Mouse (Mus musculus) heart, postnatal 0 days (tissue): ENCODE measurements around the gene Pigl. TPM values are rescaled to one million over a fixed set of nuclear protein-coding genes. Genes with fewer than 3 reads are reported as not detected.
A peak's percentile ranks its signal among the peaks of the same experiment; 100 is the strongest.

ENCODE experiments used
- ATAC-seq: fragments of 200-750 bp; cut with Nextera tagmentation; 2 replicates; pipeline ENCODE4 v1.8.0; 2017; ENCODE audit warnings: low read depth, moderate number of reproducible peaks, moderate library complexity; ENCODE audit not compliant: insufficient read depth
- DNase-seq: peaks from one replicate; pipeline ENCODE4 v3.0.0-alpha.2; 2016; ENCODE audit warnings: low spot score
- H3K27ac ChIP-seq: fragments of 300-500 bp; sonication (generic); 2 replicates; pipeline ENCODE4 v1.5.1; 2014; ENCODE audit warnings: low read depth, mild to moderate bottlenecking
- H3K27me3 ChIP-seq: fragments of 300-500 bp; sonication (generic); 2 replicates; pipeline ENCODE4 v1.6.1; 2014; ENCODE audit warnings: low read length, mixed read lengths; ENCODE audit not compliant: control insufficient read depth, insufficient read depth
- H3K36me3 ChIP-seq: fragments of 300-500 bp; sonication (generic); replicated peaks from 2 replicates; pipeline ENCODE4 v1.6.1; 2014; ENCODE audit warnings: low read length, mixed read lengths; ENCODE audit not compliant: control insufficient read depth, insufficient read depth
- H3K4me1 ChIP-seq: fragments of 300-500 bp; sonication (generic); 2 replicates; pipeline ENCODE4 v1.6.1; 2014; ENCODE audit warnings: antibody characterized with exemption; ENCODE audit not compliant: control insufficient read depth, insufficient read depth
- H3K4me2 ChIP-seq: fragments of 300-500 bp; sonication (generic); 2 replicates; pipeline ENCODE4 v1.6.1; 2014; ENCODE audit warnings: low read depth, mild to moderate bottlenecking, low read length, moderate library complexity
- H3K4me3 ChIP-seq: fragments of 300-500 bp; sonication (generic); 2 replicates; pipeline ENCODE4 v1.5.1; 2014; ENCODE audit warnings: low read depth, low read length
- H3K9ac ChIP-seq: fragments of 300-500 bp; sonication (generic); replicated peaks from 2 replicates; pipeline ENCODE4 v1.6.1; 2014; ENCODE audit warnings: low read depth, low read length, mixed read lengths
- H3K9me3 ChIP-seq: fragments of 300-500 bp; sonication (generic); replicated peaks from 2 replicates; pipeline ENCODE4 v1.6.1; 2016; ENCODE audit warnings: low read length; ENCODE audit not compliant: control insufficient read depth
- CTCF ChIP-seq: IDR thresholded peaks from 2 replicates; pipeline ENCODE4 v1.5.1; 2016; ENCODE audit warnings: antibody characterized with exemption, control low read depth, low read depth
- EP300 ChIP-seq: IDR thresholded peaks from 2 replicates; pipeline ENCODE4 v1.6.1; 2016; ENCODE audit warnings: antibody characterized with exemption, low read depth
- WGBS: fragments of 180-500 bp; shearing (Covaris S2); extraction: QIAGEN DNeasy Blood & Tissue Kit; methylation state at CpG from one replicate; pipeline ENCODE4 v1.1.7; 2014; 5-methylcytosine and 5-hydroxymethylcytosine counted together
- polyA plus RNA-seq: library from polyadenylated mRNA; unstranded; fragments of >200 nt; fragmentation: Nextera tagmentation; extraction: Ambion mirVana; gene quantifications from 2 replicates; pipeline ENCODE4 v1.2.1, GENCODE M21; 2015
- total RNA-seq: library from RNA; depleted of rRNA; stranded (reverse); fragments of >200 nt; gene quantifications from 2 replicates; pipeline ENCODE4 v1.2.3, GENCODE M21; 2014; ENCODE audit warnings: low replicate concordance

Gene Pigl
- total and polyA plus RNA-seq, 2 experiments from 2014 or later, result 4.3 to 5.5 TPM

GRCm38 (mm10) chr11:62540969-62541368 is 82.7 kb downstream of the Pigl start:
- Histone ChIP-seq H3K36me3 (no peaks in the 10 kb centered on the region), H3K4me1 (peaks cover 9% of the 10 kb centered on the region; the same call in 1 of the 2 replicates), H3K27me3 (no peaks in the 10 kb centered on the region), H3K9me3 (no peaks in the 10 kb centered on the region), H3K4me3 (no peak overlapping the region), H3K27ac (no peak overlapping the region), H3K4me2 (no peak overlapping the region), H3K9ac (no peak overlapping the region)
- ATAC-seq, result no peak
- no peak for TF ChIP-seq EP300
- no peak for TF ChIP-seq CTCF
- 56% methylated on average over 2 of the region's 2 CpGs for WGBS
- no peak for DNase-seq

GRCm38 (mm10) chr11:62541581-62541980 is 83.3 kb downstream of the Pigl start:
- TF ChIP-seq CTCF (no peak), EP300 (no peak)
- DNase-seq, result no peak
- H3K9me3 ChIP-seq, result no peaks in the 10 kb centered on the region
- H3K36me3 ChIP-seq, result no peaks in the 10 kb centered on the region
- no peaks in the 10 kb centered on the region for H3K27me3 ChIP-seq
- no peak overlapping the region for H3K4me3 ChIP-seq
- no peak for ATAC-seq
- no peak overlapping the region for H3K9ac ChIP-seq
- no peak overlapping the region for H3K4me2 ChIP-seq
- peaks cover 9% of the 10 kb centered on the region; the same call in 1 of the 2 replicates for H3K4me1 ChIP-seq
- no peak overlapping the region for H3K27ac ChIP-seq
- 76% methylated on average over 8 of the region's 8 CpGs for WGBS

GRCm38 (mm10) chr11:62543991-62544390 is 85.7 kb downstream of the Pigl start:
- no peak for TF ChIP-seq EP300
- Histone ChIP-seq H3K9ac (no peak overlapping the region), H3K4me3 (no peak overlapping the region), H3K9me3 (no peaks in the 10 kb centered on the region), H3K4me1 (0 out of 2 replicates have a peak, but pooled peaks cover 5% of the 10 kb centered on the region), H3K36me3 (no peaks in the 10 kb centered on the region), H3K27ac (no peak overlapping the region), H3K27me3 (no peaks in the 10 kb centered on the region), H3K4me2 (no peak overlapping the region)
- DNase-seq (no peak), ATAC-seq (no peak)
- 92% methylated on average over 3 of the region's 3 CpGs for WGBS

GRCm38 (mm10) chr11:62549782-62550181 is 91.5 kb downstream of the Pigl start:
- Histone ChIP-seq H3K4me1 (peaks cover 22% of the 10 kb centered on the region), H3K27me3 (no peaks in the 10 kb centered on the region), H3K4me2 (peak overlapping the region; percentile 94), H3K36me3 (peaks cover 18% of the 10 kb centered on the region), H3K9ac (peak overlapping the region; percentile 92), H3K4me3 (peak overlapping the region; percentile 77), H3K9me3 (no peaks in the 10 kb centered on the region), H3K27ac (peak overlapping the region; percentile 99)
- TF ChIP-seq CTCF (no peak), EP300 (no peak; the same call in 1 of the 2 replicates)
- ATAC-seq, result peak; percentile 34; the same call in 1 of the 2 replicates
- WGBS, result 6% methylated on average over 5 of the region's 5 CpGs
- DNase-seq, result peak; percentile 74

- WGBS, result under 1% methylated on average over 11 of the region's 11 CpGs
- peak overlapping the region; percentile 99 for H3K27ac ChIP-seq
- H3K27me3 ChIP-seq, result no peaks in the 10 kb centered on the region
- H3K4me2 ChIP-seq, result peak overlapping the region; percentile 94
- H3K9ac ChIP-seq, result peak overlapping the region; percentile 92
- peaks cover 26% of the 10 kb centered on the region for H3K4me1 ChIP-seq
- H3K4me3 ChIP-seq, result peak overlapping the region; percentile 77
- H3K9me3 ChIP-seq, result no peaks in the 10 kb centered on the region
- DNase-seq (peak; percentile 73), ATAC-seq (peak; percentile 16)
- peaks cover 18% of the 10 kb centered on the region for H3K36me3 ChIP-seq
- TF ChIP-seq CTCF (no peak), EP300 (peak; percentile 28; the same call in 1 of the 2 replicates)
Measured at GRCm38 (mm10) chr11:62550227-62550685, 92.0 kb downstream of the Pigl start.

- H3K4me2 ChIP-seq, result peak within 1 kb of the TSS; percentile 94
- WGBS, result under 1% methylated on average over 40 of the region's 40 CpGs
- no peaks in the 10 kb centered on the region for H3K9me3 ChIP-seq
- peaks cover 18% of the 10 kb centered on the region for H3K36me3 ChIP-seq
- DNase-seq, result peak; percentile 100
- peak within 1 kb of the TSS; percentile 99 for H3K27ac ChIP-seq
- peak; percentile 96 for ATAC-seq
- peaks cover 26% of the 10 kb centered on the region for H3K4me1 ChIP-seq
- peak within 1 kb of the TSS; percentile 77 for H3K4me3 ChIP-seq
- no peaks in the 10 kb centered on the region for H3K27me3 ChIP-seq
- peak within 1 kb of the TSS; percentile 92 for H3K9ac ChIP-seq
- no peak for TF ChIP-seq CTCF
- no peak for TF ChIP-seq EP300
Measured at GRCm38 (mm10) chr11:62550727-62551225, 92.5 kb downstream of the Pigl start, which contains the start of gene Ubb. TSS of gene Ubb (plus strand) at chr11:62551171.
